Mouse (Mus musculus) G1E (cell line): ENCODE results near the gene Efcab6. TPM values are rescaled to one million over a fixed set of nuclear protein-coding genes. Genes with fewer than 3 reads are reported as not detected.

Source experiments
- ATAC-seq: 2 replicates; pipeline ENCODE4 v1.8.0; 2016; ENCODE audit warnings: mild to moderate bottlenecking; ENCODE audit not compliant: insufficient number of reproducible peaks, poor library complexity, low FRiP score, severe bottlenecking; ENCODE audit errors: extremely low read depth
- DNase-seq: peaks from one replicate; pipeline ENCODE4 v3.0.0; 2012; ENCODE audit warnings: low spot score
- H3K27me3 ChIP-seq: 2 replicates; pipeline ENCODE4 v1.6.1; 2012; ENCODE audit warnings: mild to moderate bottlenecking, low read length, inconsistent platforms; ENCODE audit not compliant: insufficient read depth
- H3K36me3 ChIP-seq: replicated peaks from 2 replicates; pipeline ENCODE3; 2012; ENCODE audit warnings: mild to moderate bottlenecking, inconsistent platforms
- H3K4me1 ChIP-seq: 2 replicates; pipeline ENCODE4 v1.6.1; 2012; ENCODE audit warnings: low read depth, low read length, inconsistent platforms, mixed read lengths; ENCODE audit not compliant: insufficient read depth
- H3K4me3 ChIP-seq: 2 replicates; pipeline ENCODE4 v1.5.1; 2012; ENCODE audit warnings: low read depth, mild to moderate bottlenecking, inconsistent platforms, low read length, moderate library complexity, mixed read lengths
- H3K9me3 ChIP-seq: replicated peaks from 2 replicates; pipeline ENCODE4 v1.6.1; 2012; ENCODE audit warnings: inconsistent platforms
- CTCF ChIP-seq: IDR thresholded peaks from 2 replicates; pipeline ENCODE4 v1.5.1; 2012; ENCODE audit warnings: low read depth, low read length, inconsistent platforms, mixed read lengths
- GATA1 ChIP-seq: IDR thresholded peaks from 2 replicates; pipeline ENCODE4 v1.6.1; 2012; ENCODE audit warnings: borderline replicate concordance, low read length, inconsistent platforms, mixed read lengths
- GATA2 ChIP-seq: IDR thresholded peaks from 2 replicates; pipeline ENCODE4 v1.6.1; 2012; ENCODE audit warnings: low read depth, low read length, inconsistent platforms, borderline replicate concordance
- POLR2AphosphoS5 ChIP-seq: IDR thresholded peaks from 2 replicates; pipeline ENCODE4 v1.6.1; 2012; ENCODE audit warnings: low read depth, low read length, inconsistent platforms; ENCODE audit not compliant: insufficient replicate concordance
- TAL1 ChIP-seq: conservative IDR thresholded peaks from 2 replicates; pipeline ENCODE4 v1.6.1; 2012; ENCODE audit warnings: low read depth, low read length, inconsistent platforms, mixed read lengths
- polyA plus RNA-seq: library from polyadenylated mRNA; stranded (reverse); fragments of >175 nt; gene quantifications from 2 replicates; pipeline ENCODE4 v1.2.3, GENCODE M21; 2012
- total RNA-seq, 2 experiments: library from RNA; stranded (forward) in 1 of 2; stranded (reverse) in 1 of 2; fragments of 200-1000 nt in 1 of 2; fragments of >200 nt in 1 of 2; fragmentation: Nextera tagmentation in 1 of 2; gene quantifications; 2 replicates each; pipeline ENCODE4 v1.2.3; 2014 to 2017

Efcab6 gene
- total and polyA plus RNA-seq, 3 experiments = not detected

GRCm38 (mm10) chr15:83877898-83878297 is 187.3 kb downstream of the Efcab6 start:
- no peak for TF ChIP-seq TAL1
- TF ChIP-seq GATA1 = no peak
- TF ChIP-seq GATA2 = no peak
- no peak for TF ChIP-seq POLR2AphosphoS5
- DNase-seq = no peak
- H3K4me3 ChIP-seq = peak overlapping the region; percentile 13; the same call in 1 of the 2 replicates
- no peak for ATAC-seq
- no peaks in the 10 kb centered on the region for H3K36me3 ChIP-seq
- no peaks in the 10 kb centered on the region for H3K4me1 ChIP-seq
- H3K27me3 ChIP-seq = no peaks in the 10 kb centered on the region
- peaks cover 82% of the 10 kb centered on the region for H3K9me3 ChIP-seq

GRCm38 (mm10) chr15:83877155-83877866 is 187.9 kb downstream of the Efcab6 start:
- Histone ChIP-seq H3K27me3 (no peaks in the 10 kb centered on the region), H3K4me3 (peak overlapping the region; percentile 13; the same call in 1 of the 2 replicates), H3K36me3 (no peaks in the 10 kb centered on the region), H3K4me1 (no peaks in the 10 kb centered on the region), H3K9me3 (peaks cover 80% of the 10 kb centered on the region)
- TF ChIP-seq CTCF (no peak), TAL1 (no peak), GATA2 (no peak), GATA1 (no peak), POLR2AphosphoS5 (no peak)
- no peak for ATAC-seq
- no peak for DNase-seq

- Histone ChIP-seq H3K4me1 (no peaks in the 10 kb centered on the region), H3K4me3 (peak overlapping the region; percentile 6; the same call in 1 of the 2 replicates), H3K27me3 (no peaks in the 10 kb centered on the region; the same call in 1 of the 2 replicates), H3K36me3 (no peaks in the 10 kb centered on the region), H3K9me3 (peaks cover 83% of the 10 kb centered on the region)
- DNase-seq (no peak), ATAC-seq (no peak)
- no peak for TF ChIP-seq GATA1
- TF ChIP-seq TAL1 = no peak
- TF ChIP-seq CTCF = no peak
- TF ChIP-seq POLR2AphosphoS5 = no peak
- no peak for TF ChIP-seq GATA2
Observed at GRCm38 (mm10) chr15:83870936-83871335, 194.2 kb downstream of the Efcab6 start.

- Histone ChIP-seq H3K36me3 (no peaks in the 10 kb centered on the region), H3K4me3 (no peak overlapping the region), H3K9me3 (peaks cover 86% of the 10 kb centered on the region), H3K27me3 (no peaks in the 10 kb centered on the region; the same call in 1 of the 2 replicates), H3K4me1 (no peaks in the 10 kb centered on the region)
- DNase-seq (no peak), ATAC-seq (no peak)
- TF ChIP-seq TAL1 (no peak), CTCF (no peak), GATA1 (no peak), GATA2 (no peak), POLR2AphosphoS5 (no peak)
Observed at GRCm38 (mm10) chr15:83865626-83866025, 199.6 kb downstream of the Efcab6 start.

GRCm38 (mm10) chr15:83857129-83857528 is 208.1 kb downstream of the Efcab6 start:
- H3K4me1 ChIP-seq = no peaks in the 10 kb centered on the region
- DNase-seq (no peak), ATAC-seq (no peak)
- no peaks in the 10 kb centered on the region for H3K27me3 ChIP-seq
- no peak overlapping the region for H3K4me3 ChIP-seq
- H3K36me3 ChIP-seq = no peaks in the 10 kb centered on the region
- TF ChIP-seq POLR2AphosphoS5 (no peak), CTCF (no peak), GATA2 (no peak), TAL1 (no peak), GATA1 (no peak)
- peaks cover 88% of the 10 kb centered on the region for H3K9me3 ChIP-seq

GRCm38 (mm10) chr15:83853400-83853811 is 211.8 kb downstream of the Efcab6 start:
- TF ChIP-seq TAL1 (no peak), GATA1 (no peak), CTCF (no peak), POLR2AphosphoS5 (no peak), GATA2 (no peak)
- ATAC-seq = no peak
- no peaks in the 10 kb centered on the region for H3K27me3 ChIP-seq

GRCm38 (mm10) chr15:83848193-83848592 is 217.0 kb downstream of the Efcab6 start:
- ATAC-seq = no peak
- no peak for DNase-seq
- no peaks in the 10 kb centered on the region for H3K27me3 ChIP-seq
- H3K4me1 ChIP-seq = no peaks in the 10 kb centered on the region
- no peaks in the 10 kb centered on the region for H3K36me3 ChIP-seq
- peaks cover 96% of the 10 kb centered on the region for H3K9me3 ChIP-seq
- no peak overlapping the region for H3K4me3 ChIP-seq
- no peak for TF ChIP-seq POLR2AphosphoS5
- no peak for TF ChIP-seq GATA1
- TF ChIP-seq GATA2 = no peak
- no peak for TF ChIP-seq CTCF
- no peak for TF ChIP-seq TAL1

More at GRCm38 (mm10) chr15:83853400-83853811, 211.8 kb downstream of the Efcab6 start:
- Histone ChIP-seq H3K4me3 (no peak overlapping the region), H3K4me1 (no peaks in the 10 kb centered on the region), H3K36me3 (no peaks in the 10 kb centered on the region), H3K9me3 (peaks cover 95% of the 10 kb centered on the region)
- DNase-seq = no peak
